Mouse (Mus musculus) kidney, postnatal 36 days (tissue): ENCODE results near the gene Nos2.
A peak's percentile ranks its signal among the peaks of the same experiment; 100 is the strongest.
"Not testable (repeated sequence)": the region's sequence is repeated elsewhere in the genome, so short reads cannot be mapped to it uniquely, and the experiment has no call there.

Experiments
- DNase-seq, 2 experiments: peaks; one replicate each; pipeline ENCODE4 v3.0.0; 2021 to 2022; ENCODE audit warnings: mixed read lengths in 2 of 2

Nos2 gene

GRCm38 (mm10) chr11:78990875-78991543 lies 70.4 kb downstream of the Nos2 start:
- not testable (repeated sequence) for DNase-seq

GRCm38 (mm10) chr11:78999118-78999517 lies 78.5 kb downstream of the Nos2 start:
- no peak for DNase-seq

- no peak for DNase-seq
These were observed 81.3 kb downstream of the Nos2 start for GRCm38 (mm10) chr11:79001871-79002270.

GRCm38 (mm10) chr11:79002551-79002951 lies 82.0 kb downstream of the Nos2 start:
- DNase-seq = no peak

GRCm38 (mm10) chr11:79003053-79003768 lies 82.6 kb downstream of the Nos2 start:
- peak in 1 of 2 experiments; percentile 15 for DNase-seq

- DNase-seq = no peak
These were observed 83.4 kb downstream of the Nos2 start for GRCm38 (mm10) chr11:79003769-79004638.

GRCm38 (mm10) chr11:79005578-79006394 lies 85.2 kb downstream of the Nos2 start:
- DNase-seq = no peak

- DNase-seq = no peak
These were observed 85.8 kb downstream of the Nos2 start for GRCm38 (mm10) chr11:79006417-79006816.

GRCm38 (mm10) chr11:79007356-79007755 lies 86.8 kb downstream of the Nos2 start:
- DNase-seq = not testable (repeated sequence)

- no peak for DNase-seq
These were observed 87.6 kb downstream of the Nos2 start for GRCm38 (mm10) chr11:79008007-79008775.

GRCm38 (mm10) chr11:79008891-79009290 lies 88.3 kb downstream of the Nos2 start:
- DNase-seq = no peak
